Mouse (Mus musculus): ENCODE data around the gene Stpg1.
A peak's percentile ranks its signal among the peaks of the same experiment; 100 is the strongest.

Stpg1 gene

GRCm38 (mm10) chr4:135513865-135514264, 19.3 kb downstream of the Stpg1 start:
- DNase-seq (ENCODE audit: low read depth, low spot score) = no peak

- no peak for DNase-seq (ENCODE audit: low read depth, low spot score)
These were observed 20.3 kb downstream of the Stpg1 start for GRCm38 (mm10) chr4:135514925-135515324.

GRCm38 (mm10) chr4:135516351-135517316, 22.0 kb downstream of the Stpg1 start:
- peak; percentile 74 for DNase-seq (ENCODE audit: low read depth, low spot score)

- DNase-seq (ENCODE audit: low read depth, low spot score) = no peak
These were observed 23.5 kb downstream of the Stpg1 start for GRCm38 (mm10) chr4:135518135-135518534.

GRCm38 (mm10) chr4:135520421-135520820, 25.8 kb downstream of the Stpg1 start:
- no peak for DNase-seq (ENCODE audit: low read depth, low spot score)

- DNase-seq (ENCODE audit: low read depth, low spot score) = no peak
These were observed 29.3 kb downstream of the Stpg1 start for GRCm38 (mm10) chr4:135523939-135524338.

GRCm38 (mm10) chr4:135525057-135525456, 30.5 kb downstream of the Stpg1 start:
- no peak for DNase-seq (ENCODE audit: low read depth, low spot score)

- DNase-seq (ENCODE audit: low read depth, low spot score) = no peak
These were observed 31.6 kb downstream of the Stpg1 start for GRCm38 (mm10) chr4:135526039-135526710.

- no peak for DNase-seq (ENCODE audit: low read depth, low spot score)
These were observed 35.7 kb downstream of the Stpg1 start for GRCm38 (mm10) chr4:135530270-135530669.

GRCm38 (mm10) chr4:135531236-135531635, 36.6 kb downstream of the Stpg1 start:
- DNase-seq (ENCODE audit: low read depth, low spot score) = no peak

- no peak for DNase-seq (ENCODE audit: low read depth, low spot score)
These were observed 37.4 kb downstream of the Stpg1 start for GRCm38 (mm10) chr4:135531771-135532613.

GRCm38 (mm10) chr4:135533001-135533400, 38.4 kb downstream of the Stpg1 start:
- no peak for DNase-seq (ENCODE audit: low read depth, low spot score)

- DNase-seq (ENCODE audit: low read depth, low spot score) = no peak
These were observed 40.4 kb downstream of the Stpg1 start for GRCm38 (mm10) chr4:135535021-135535420.

- no peak for DNase-seq (ENCODE audit: low read depth, low spot score)
These were observed 44.5 kb downstream of the Stpg1 start for GRCm38 (mm10) chr4:135539056-135539455.

GRCm38 (mm10) chr4:135540057-135540456, 45.5 kb downstream of the Stpg1 start:
- no peak for DNase-seq (ENCODE audit: low read depth, low spot score)

- DNase-seq (ENCODE audit: low read depth, low spot score) = no peak
These were observed 49.7 kb downstream of the Stpg1 start for GRCm38 (mm10) chr4:135544284-135544683.

GRCm38 (mm10) chr4:135545080-135545511, 50.5 kb downstream of the Stpg1 start:
- no peak for DNase-seq (ENCODE audit: low read depth, low spot score)

- DNase-seq (ENCODE audit: low read depth, low spot score) = no peak
These were observed 51.4 kb downstream of the Stpg1 start for GRCm38 (mm10) chr4:135546008-135546407.

GRCm38 (mm10) chr4:135546793-135547192, 52.2 kb downstream of the Stpg1 start:
- no peak for DNase-seq (ENCODE audit: low read depth, low spot score)

GRCm38 (mm10) chr4:135547551-135547950, 53.0 kb downstream of the Stpg1 start:
- DNase-seq (ENCODE audit: low read depth, low spot score) = no peak

GRCm38 (mm10) chr4:135548108-135548507, 53.5 kb downstream of the Stpg1 start:
- DNase-seq (ENCODE audit: low read depth, low spot score) = no peak
